Mouse (Mus musculus) heart, embryonic 14.5 days (tissue): ENCODE measurements at regions not wholly inside any gene's neighbourhood (a gene's known extent, or its start where the extent isn't known, plus 50 kb on each side); places are given as distances from the start of the nearest gene placed in this dataset.

Experiments used
- ATAC-seq: fragments of 200-750 bp; cut with Nextera tagmentation; 2 replicates; pipeline ENCODE4 v1.8.0; 2017; ENCODE audit warnings: low read depth, moderate TSS enrichment; ENCODE audit not compliant: insufficient number of reproducible peaks, insufficient read depth, low FRiP score
- H3K27ac ChIP-seq, 2 experiments: fragments of 200-500 bp in 1 of 2; fragments of 300-500 bp in 1 of 2; sonication (generic) in 1 of 2; replicated peaks in 1 of 2; 2 replicates each; pipeline ENCODE4 v1.5.1; 2012 to 2014; ENCODE audit warnings: low read depth in 2 of 2, low read length in 2 of 2, control low read depth in 1 of 2, mild to moderate bottlenecking in 1 of 2, mixed read lengths in 1 of 2; ENCODE audit not compliant: control insufficient read depth in 1 of 2, insufficient read depth in 1 of 2
- H3K27me3 ChIP-seq: fragments of 300-500 bp; sonication (generic); 2 replicates; pipeline ENCODE4 v1.6.1; 2014; ENCODE audit warnings: mild to moderate bottlenecking, low read length, control low read depth; ENCODE audit not compliant: control insufficient read depth, insufficient read depth
- H3K36me3 ChIP-seq: fragments of 300-500 bp; sonication (generic); 2 replicates; pipeline ENCODE4 v1.6.1; 2014; ENCODE audit warnings: mild to moderate bottlenecking, control low read depth, low read length, mixed read lengths; ENCODE audit not compliant: control insufficient read depth, insufficient read depth
- H3K4me1 ChIP-seq, 2 experiments: fragments of 200-500 bp in 1 of 2; fragments of 300-500 bp in 1 of 2; sonication (generic) in 1 of 2; 2 replicates each; pipeline ENCODE4 v1.6.1; 2012 to 2014; ENCODE audit warnings: low read length in 2 of 2, control low read depth in 1 of 2, mixed read lengths in 1 of 2; ENCODE audit not compliant: control insufficient read depth in 2 of 2, insufficient read depth in 2 of 2
- H3K4me2 ChIP-seq: fragments of 300-500 bp; sonication (generic); 2 replicates; pipeline ENCODE4 v1.6.1; 2014; ENCODE audit warnings: mild to moderate bottlenecking, low read length
- H3K4me3 ChIP-seq, 2 experiments: fragments of 200-500 bp in 1 of 2; fragments of 300-500 bp in 1 of 2; sonication (generic) in 1 of 2; 2 replicates each; pipeline ENCODE4 v1.5.1; 2012 to 2014; ENCODE audit warnings: low read length in 2 of 2, mild to moderate bottlenecking in 2 of 2, control low read depth in 1 of 2, low read depth in 1 of 2, moderate library complexity in 1 of 2; ENCODE audit not compliant: control insufficient read depth in 1 of 2, insufficient read depth in 1 of 2
- H3K9ac ChIP-seq: fragments of 300-500 bp; sonication (generic); 2 replicates; pipeline ENCODE4 v1.6.1; 2014; ENCODE audit warnings: mild to moderate bottlenecking, low read length
- H3K9me3 ChIP-seq: fragments of 300-500 bp; sonication (generic); 2 replicates; pipeline ENCODE4 v1.6.1; 2016; ENCODE audit warnings: low read length, control low read depth; ENCODE audit not compliant: control insufficient read depth
- WGBS: fragments of 180-500 bp; shearing (Covaris S2); extraction: QIAGEN DNeasy Blood & Tissue Kit; methylation state at CpG from one replicate; pipeline ENCODE4 v1.1.7; 2014; 5-methylcytosine and 5-hydroxymethylcytosine counted together

- no peak overlapping the region for H3K27ac ChIP-seq
- H3K4me2 ChIP-seq = no peak overlapping the region
- H3K36me3 ChIP-seq = no peaks in the 10 kb centered on the region
- ATAC-seq = no peak
- H3K9me3 ChIP-seq = no peaks in the 10 kb centered on the region
- no peaks in the 10 kb centered on the region for H3K27me3 ChIP-seq
- no peak overlapping the region for H3K9ac ChIP-seq
- H3K4me3 ChIP-seq = no peak overlapping the region
- WGBS = 44% methylated on average over 3 of the region's 3 CpGs
- H3K4me1 ChIP-seq = no peaks in the 10 kb centered on the region
Observed at GRCm38 (mm10) chr7:124676854-124677515, 694.3 kb downstream of the Hs3st4 start.

- Histone ChIP-seq H3K36me3 (no peaks in the 10 kb centered on the region), H3K27me3 (no peaks in the 10 kb centered on the region), H3K27ac (no peak overlapping the region), H3K9ac (no peak overlapping the region), H3K4me1 (no peaks in the 10 kb centered on the region), H3K9me3 (no peaks in the 10 kb centered on the region), H3K4me2 (no peak overlapping the region), H3K4me3 (no peak overlapping the region)
- ATAC-seq = no peak
Observed at GRCm38 (mm10) chr7:124680561-124680960, 697.9 kb downstream of the Hs3st4 start.

GRCm38 (mm10) chr7:124681212-124681611 is 698.5 kb downstream of the Hs3st4 start:
- Histone ChIP-seq H3K4me3 (no peak overlapping the region), H3K27ac (no peak overlapping the region), H3K9me3 (no peaks in the 10 kb centered on the region), H3K9ac (no peak overlapping the region), H3K4me1 (no peaks in the 10 kb centered on the region), H3K4me2 (no peak overlapping the region), H3K36me3 (no peaks in the 10 kb centered on the region), H3K27me3 (no peaks in the 10 kb centered on the region)
- no peak for ATAC-seq
- WGBS = 70% methylated on average over 10 of the region's 10 CpGs

GRCm38 (mm10) chr7:124681820-124682219 is 699.2 kb downstream of the Hs3st4 start:
- WGBS = 100% methylated on average over 2 of the region's 2 CpGs
- ATAC-seq = no peak
- no peaks in the 10 kb centered on the region for H3K36me3 ChIP-seq
- H3K9ac ChIP-seq = no peak overlapping the region
- no peaks in the 10 kb centered on the region for H3K4me1 ChIP-seq
- no peaks in the 10 kb centered on the region for H3K27me3 ChIP-seq
- H3K4me3 ChIP-seq = no peak overlapping the region
- no peak overlapping the region for H3K27ac ChIP-seq
- no peak overlapping the region for H3K4me2 ChIP-seq
- no peaks in the 10 kb centered on the region for H3K9me3 ChIP-seq

GRCm38 (mm10) chr7:124685424-124685823 is 702.8 kb downstream of the Hs3st4 start:
- ATAC-seq = no peak
- 51% methylated on average over 2 of the region's 2 CpGs for WGBS
- Histone ChIP-seq H3K4me3 (no peak overlapping the region), H3K27ac (no peak overlapping the region), H3K9me3 (no peaks in the 10 kb centered on the region), H3K27me3 (no peaks in the 10 kb centered on the region), H3K4me1 (no peaks in the 10 kb centered on the region), H3K4me2 (no peak overlapping the region), H3K36me3 (no peaks in the 10 kb centered on the region), H3K9ac (no peak overlapping the region)

GRCm38 (mm10) chr7:124704163-124704824 is 721.6 kb downstream of the Hs3st4 start:
- ATAC-seq = no peak
- Histone ChIP-seq H3K27ac (no peak overlapping the region), H3K9me3 (no peaks in the 10 kb centered on the region), H3K9ac (no peak overlapping the region), H3K36me3 (no peaks in the 10 kb centered on the region), H3K4me3 (no peak overlapping the region), H3K4me2 (no peak overlapping the region), H3K27me3 (no peaks in the 10 kb centered on the region), H3K4me1 (no peaks in the 10 kb centered on the region)
- 37% methylated on average over 6 of the region's 6 CpGs for WGBS

- H3K4me2 ChIP-seq = no peak overlapping the region
- no peak overlapping the region for H3K9ac ChIP-seq
- H3K4me3 ChIP-seq = no peak overlapping the region
- no peak overlapping the region for H3K27ac ChIP-seq
- H3K9me3 ChIP-seq = no peaks in the 10 kb centered on the region
- no peaks in the 10 kb centered on the region for H3K36me3 ChIP-seq
- no peak for ATAC-seq
- 32% methylated on average over 3 of the region's 3 CpGs for WGBS
- no peaks in the 10 kb centered on the region for H3K4me1 ChIP-seq
- no peaks in the 10 kb centered on the region for H3K27me3 ChIP-seq
Observed at GRCm38 (mm10) chr7:124707143-124707542, 724.5 kb downstream of the Hs3st4 start.
